Mouse (Mus musculus) limb, embryonic 11.5 days (tissue): Measurements from ENCODE around the gene Abl1. TPM values are rescaled to one million over a fixed set of nuclear protein-coding genes. Genes with fewer than 3 reads are reported as not detected.

Experiments used
- ATAC-seq: fragments of 200-750 bp; cut with Nextera tagmentation; 2 replicates; pipeline ENCODE4 v1.8.0; 2017; ENCODE audit warnings: low read depth; ENCODE audit not compliant: insufficient number of reproducible peaks, low FRiP score, low TSS enrichment
- DNase-seq: peaks from one replicate; pipeline ENCODE4 v3.0.0-alpha.2; 2015; ENCODE audit warnings: low spot score
- H3K27ac ChIP-seq: fragments of 300-500 bp; sonication (generic); replicated peaks from 2 replicates; pipeline ENCODE4 v1.5.1; 2014; ENCODE audit warnings: low read depth, mild to moderate bottlenecking, low read length
- H3K27me3 ChIP-seq: fragments of 300-500 bp; sonication (generic); 2 replicates; pipeline ENCODE4 v1.6.1; 2014; ENCODE audit warnings: mild to moderate bottlenecking, low read length, mixed read lengths; ENCODE audit not compliant: control insufficient read depth, insufficient read depth
- H3K36me3 ChIP-seq: fragments of 300-500 bp; sonication (generic); 2 replicates; pipeline ENCODE4 v1.6.1; 2014; ENCODE audit warnings: mild to moderate bottlenecking, low read length, moderate library complexity, mixed read lengths; ENCODE audit not compliant: control insufficient read depth, insufficient read depth
- H3K4me1 ChIP-seq: fragments of 300-500 bp; sonication (generic); 2 replicates; pipeline ENCODE4 v1.6.1; 2014; ENCODE audit warnings: low read length, mixed read lengths; ENCODE audit not compliant: control insufficient read depth, insufficient read depth
- H3K4me2 ChIP-seq: fragments of 300-500 bp; sonication (generic); 2 replicates; pipeline ENCODE4 v1.6.1; 2014; ENCODE audit warnings: low read depth, mild to moderate bottlenecking, moderate library complexity; ENCODE audit not compliant: severe bottlenecking
- H3K4me3 ChIP-seq: fragments of 300-500 bp; sonication (generic); 2 replicates; pipeline ENCODE4 v1.5.1; 2014; ENCODE audit warnings: low read depth, low read length
- H3K9ac ChIP-seq: fragments of 300-500 bp; sonication (generic); 2 replicates; pipeline ENCODE4 v1.6.1; 2014; ENCODE audit warnings: mild to moderate bottlenecking, low read length
- H3K9me3 ChIP-seq: fragments of 300-500 bp; sonication (generic); 2 replicates; pipeline ENCODE4 v1.6.1; 2016; ENCODE audit warnings: low read length; ENCODE audit not compliant: control insufficient read depth
- WGBS: fragments of 180-500 bp; shearing (Covaris S2); extraction: QIAGEN DNeasy Blood & Tissue Kit; methylation state at CpG from one replicate; pipeline ENCODE4 v1.1.7; 2014; 5-methylcytosine and 5-hydroxymethylcytosine counted together
- polyA plus RNA-seq: library from polyadenylated mRNA; unstranded; fragments of >200 nt; fragmentation: Nextera tagmentation; extraction: Ambion mirVana; gene quantifications from 2 replicates; pipeline ENCODE4 v1.2.1, GENCODE M21; 2014

Abl1 gene
- polyA plus RNA-seq, 1 experiment from 2014 or later, result 57.7 TPM

DNA sequence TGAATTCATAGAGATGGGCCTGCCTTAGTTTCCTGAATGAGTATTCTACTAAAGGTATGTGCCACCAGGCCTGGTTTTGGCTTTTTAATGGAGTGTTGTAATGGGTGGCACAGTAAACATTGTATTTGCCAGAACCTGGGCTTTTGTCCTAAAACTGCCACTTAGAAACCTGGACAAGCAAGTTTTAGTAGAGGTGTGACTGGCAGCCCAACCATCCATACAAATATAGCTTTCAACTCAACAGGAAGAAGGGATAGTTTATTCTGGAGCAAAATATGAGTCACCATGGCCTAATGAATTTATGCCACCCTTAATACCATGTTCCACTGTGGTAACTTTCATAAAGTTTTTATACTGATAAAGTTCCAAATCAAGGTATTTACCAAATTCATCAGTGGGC, 15.1 kb downstream of the Abl1 start:
- Histone ChIP-seq H3K4me3 (no peak overlapping the region), H3K27ac (no peak overlapping the region)
- no peak for DNase-seq

GRCm38 (mm10) chr2:31705914-31706313, 17.7 kb downstream of the Abl1 start:
- ATAC-seq (no peak), DNase-seq (no peak)
- Histone ChIP-seq H3K4me2 (no peak overlapping the region), H3K27ac (no peak overlapping the region), H3K4me3 (no peak overlapping the region), H3K27me3 (no peaks in the 10 kb centered on the region), H3K4me1 (no peaks in the 10 kb centered on the region), H3K9ac (no peak overlapping the region), H3K36me3 (no peaks in the 10 kb centered on the region), H3K9me3 (no peaks in the 10 kb centered on the region)

More for the DNA sequence above, 15.1 kb downstream of the Abl1 start:
- Histone ChIP-seq H3K36me3 (no peaks in the 10 kb centered on the region), H3K9me3 (no peaks in the 10 kb centered on the region), H3K4me2 (no peak overlapping the region), H3K9ac (no peak overlapping the region), H3K4me1 (no peaks in the 10 kb centered on the region), H3K27me3 (no peaks in the 10 kb centered on the region)
- ATAC-seq, result no peak

GRCm38 (mm10) chr2:31706531-31706930, 18.4 kb downstream of the Abl1 start:
- H3K27me3 ChIP-seq, result no peaks in the 10 kb centered on the region
- H3K4me3 ChIP-seq, result no peak overlapping the region
- ATAC-seq, result no peak
- H3K9me3 ChIP-seq, result no peaks in the 10 kb centered on the region
- no peak overlapping the region for H3K4me2 ChIP-seq
- no peaks in the 10 kb centered on the region for H3K36me3 ChIP-seq
- no peak for DNase-seq
- H3K4me1 ChIP-seq, result no peaks in the 10 kb centered on the region
- H3K27ac ChIP-seq, result no peak overlapping the region
- 71% methylated on average over 2 of the region's 2 CpGs for WGBS
- H3K9ac ChIP-seq, result no peak overlapping the region

DNA sequence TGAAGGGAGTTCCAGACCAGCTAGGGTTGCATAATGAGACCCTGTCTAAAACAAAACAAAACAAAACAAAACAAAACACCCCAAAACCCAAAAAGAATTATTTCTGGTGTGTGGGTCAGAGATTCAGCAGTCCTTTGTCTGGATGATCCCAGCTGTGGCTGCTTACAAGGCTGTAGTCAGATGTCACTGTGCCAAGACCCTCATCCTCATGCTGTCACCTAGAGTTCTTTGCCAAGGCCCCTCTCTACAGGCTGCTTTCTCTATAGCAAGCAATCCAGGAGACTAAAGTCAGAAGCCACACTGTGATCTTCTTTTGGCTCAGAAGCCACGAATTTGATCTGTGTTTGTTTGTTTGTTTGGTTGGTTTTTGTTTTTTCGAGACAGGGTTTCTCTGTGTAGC, 24.5 kb downstream of the Abl1 start:
- Histone ChIP-seq H3K9me3 (no peaks in the 10 kb centered on the region), H3K27ac (no peak overlapping the region), H3K4me2 (no peak overlapping the region), H3K9ac (no peak overlapping the region), H3K36me3 (no peaks in the 10 kb centered on the region), H3K27me3 (no peaks in the 10 kb centered on the region), H3K4me1 (no peaks in the 10 kb centered on the region), H3K4me3 (no peak overlapping the region)
- 89% methylated on average over 2 of the region's 2 CpGs for WGBS
- DNase-seq (no peak), ATAC-seq (no peak)

DNA sequence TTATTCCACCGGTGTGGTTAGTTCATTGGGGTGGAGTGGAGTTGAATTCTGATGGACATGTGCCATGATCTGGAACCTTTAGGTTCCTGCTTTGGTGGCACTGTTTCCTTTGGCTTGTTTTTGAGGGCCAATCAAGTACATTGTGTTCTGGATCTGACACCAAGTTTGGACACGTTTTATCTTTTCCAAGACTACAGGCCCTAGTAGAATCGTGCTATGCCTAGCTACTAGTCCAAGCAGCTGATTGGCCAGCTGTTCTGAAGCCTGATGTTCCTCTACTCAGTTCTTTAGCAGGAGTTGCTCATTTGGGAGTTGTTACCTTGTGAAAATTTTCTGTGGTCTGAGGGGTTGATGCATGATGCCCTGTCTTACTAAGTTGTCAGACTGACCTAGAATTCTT, 25.6 kb downstream of the Abl1 start:
- 87% methylated on average over 3 of the region's 3 CpGs for WGBS
- no peaks in the 10 kb centered on the region for H3K4me1 ChIP-seq

GRCm38 (mm10) chr2:31714780-31715179, 26.6 kb downstream of the Abl1 start:
- ATAC-seq, result no peak
- DNase-seq, result no peak
- Histone ChIP-seq H3K9me3 (no peaks in the 10 kb centered on the region), H3K4me1 (no peaks in the 10 kb centered on the region), H3K27me3 (no peaks in the 10 kb centered on the region), H3K4me2 (no peak overlapping the region), H3K27ac (no peak overlapping the region), H3K36me3 (no peaks in the 10 kb centered on the region), H3K4me3 (no peak overlapping the region), H3K9ac (no peak overlapping the region)
- WGBS, result 97% methylated on average over 4 of the region's 4 CpGs

More for the DNA sequence above, 25.6 kb downstream of the Abl1 start:
- Histone ChIP-seq H3K4me3 (no peak overlapping the region), H3K4me2 (no peak overlapping the region), H3K36me3 (no peaks in the 10 kb centered on the region), H3K27ac (no peak overlapping the region), H3K27me3 (no peaks in the 10 kb centered on the region), H3K9me3 (no peaks in the 10 kb centered on the region), H3K9ac (no peak overlapping the region)
- DNase-seq (no peak), ATAC-seq (no peak)

DNA sequence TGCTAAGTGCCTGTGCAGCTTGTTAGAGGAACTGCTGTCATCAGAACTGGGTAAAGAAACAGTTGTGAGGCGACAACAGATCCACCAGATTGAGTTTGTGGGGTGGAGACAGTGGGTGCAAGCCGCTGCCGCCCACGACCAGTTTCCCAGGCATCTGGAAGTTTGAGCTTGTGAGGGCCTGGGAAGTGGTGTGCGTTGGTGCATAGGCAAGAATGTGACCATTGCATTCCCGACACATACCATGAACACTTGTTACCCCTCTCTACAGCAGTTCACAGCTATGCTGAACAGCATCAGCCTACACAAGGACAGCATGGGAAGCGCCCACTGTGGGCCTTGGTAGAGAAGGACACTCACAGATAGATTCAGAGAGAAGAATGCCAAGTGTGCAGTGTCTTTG, 27.8 kb downstream of the Abl1 start:
- Histone ChIP-seq H3K4me3 (no peak overlapping the region), H3K4me1 (no peaks in the 10 kb centered on the region), H3K27me3 (no peaks in the 10 kb centered on the region), H3K4me2 (no peak overlapping the region), H3K36me3 (no peaks in the 10 kb centered on the region), H3K9ac (no peak overlapping the region), H3K27ac (no peak overlapping the region), H3K9me3 (no peaks in the 10 kb centered on the region)
- DNase-seq (no peak), ATAC-seq (no peak)
- 89% methylated on average over 7 of the region's 7 CpGs for WGBS

GRCm38 (mm10) chr2:31719202-31719880, 31.2 kb downstream of the Abl1 start:
- WGBS, result 89% methylated on average over 6 of the region's 6 CpGs
- Histone ChIP-seq H3K36me3 (no peaks in the 10 kb centered on the region), H3K4me1 (no peaks in the 10 kb centered on the region)

GRCm38 (mm10) chr2:31719944-31720343, 31.8 kb downstream of the Abl1 start:
- DNase-seq (no peak), ATAC-seq (no peak)
- WGBS, result 85% methylated on average over 2 of the region's 2 CpGs
- Histone ChIP-seq H3K4me3 (no peak overlapping the region), H3K4me1 (no peaks in the 10 kb centered on the region), H3K9me3 (no peaks in the 10 kb centered on the region), H3K27me3 (no peaks in the 10 kb centered on the region), H3K36me3 (no peaks in the 10 kb centered on the region), H3K9ac (no peak overlapping the region), H3K4me2 (no peak overlapping the region), H3K27ac (no peak overlapping the region)

More at GRCm38 (mm10) chr2:31719202-31719880, 31.2 kb downstream of the Abl1 start:
- no peaks in the 10 kb centered on the region for H3K27me3 ChIP-seq
- 0 out of 2 replicates have a peak overlapping the region, but pooled peaks have one; percentile 14 for H3K27ac ChIP-seq
- H3K9ac ChIP-seq, result no peak overlapping the region
- no peak for DNase-seq
- no peak overlapping the region for H3K4me2 ChIP-seq
- H3K9me3 ChIP-seq, result no peaks in the 10 kb centered on the region
- H3K4me3 ChIP-seq, result no peak overlapping the region
- ATAC-seq, result no peak
